Mouse (Mus musculus): Measurements from ENCODE around the gene Gabrr1.

Gabrr1 gene

DNA sequence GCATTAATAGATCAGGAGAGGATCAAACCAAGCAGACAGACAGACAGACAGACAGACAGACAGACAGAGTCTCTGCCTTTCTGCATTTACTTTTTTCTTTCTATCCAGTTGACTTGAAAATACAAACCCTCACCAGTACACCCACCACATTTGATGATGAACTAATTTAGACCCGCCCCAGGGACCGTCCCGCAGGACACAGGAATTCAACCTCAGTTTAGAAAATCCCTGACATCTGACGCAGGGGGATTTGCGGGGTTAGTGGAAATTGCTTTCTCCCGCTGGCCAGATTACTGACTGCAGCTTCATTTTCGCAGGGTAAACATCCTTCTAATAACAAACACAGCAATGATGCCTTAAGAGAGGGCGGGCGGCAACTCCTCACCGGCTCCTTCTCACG lies at the start of gene Gabrr1:
Gene Gabrr1 (plus strand): TSS at position 301 of the 400 bp plus-strand sequence.
- in situ Hi-C loops (cut with MseI, MboI): no loop called here

DNA sequence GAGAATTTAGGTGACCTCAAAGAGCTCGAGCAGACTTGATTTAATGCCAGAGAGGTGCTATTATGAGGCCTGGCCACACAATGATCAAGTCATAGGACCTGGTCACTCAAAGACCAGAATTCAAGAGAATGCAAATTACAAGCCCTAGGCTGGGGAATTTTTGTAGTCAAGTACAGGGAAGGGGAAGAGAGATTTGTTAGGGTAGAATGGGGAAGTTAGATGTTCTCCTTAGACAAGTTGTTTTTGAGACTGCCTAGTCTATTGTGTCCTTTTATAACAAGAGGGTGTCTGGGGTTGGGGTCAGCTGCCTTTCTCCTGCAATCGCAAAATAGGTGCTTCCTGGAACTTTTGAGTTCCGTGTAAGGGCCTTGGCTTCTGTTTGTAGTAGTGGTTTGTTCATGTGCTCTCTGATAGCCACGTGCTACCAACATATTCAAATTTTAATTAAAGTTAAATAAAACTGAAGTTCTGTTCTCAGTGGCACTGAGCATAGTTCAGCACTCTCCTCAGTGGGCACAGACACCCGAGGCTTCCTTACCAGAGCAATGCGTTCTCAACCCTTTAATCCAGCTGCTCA lies 33.1 kb upstream of the Gabrr1 start:
- in situ Hi-C loops (cut with MseI, MboI): no loop called here

DNA sequence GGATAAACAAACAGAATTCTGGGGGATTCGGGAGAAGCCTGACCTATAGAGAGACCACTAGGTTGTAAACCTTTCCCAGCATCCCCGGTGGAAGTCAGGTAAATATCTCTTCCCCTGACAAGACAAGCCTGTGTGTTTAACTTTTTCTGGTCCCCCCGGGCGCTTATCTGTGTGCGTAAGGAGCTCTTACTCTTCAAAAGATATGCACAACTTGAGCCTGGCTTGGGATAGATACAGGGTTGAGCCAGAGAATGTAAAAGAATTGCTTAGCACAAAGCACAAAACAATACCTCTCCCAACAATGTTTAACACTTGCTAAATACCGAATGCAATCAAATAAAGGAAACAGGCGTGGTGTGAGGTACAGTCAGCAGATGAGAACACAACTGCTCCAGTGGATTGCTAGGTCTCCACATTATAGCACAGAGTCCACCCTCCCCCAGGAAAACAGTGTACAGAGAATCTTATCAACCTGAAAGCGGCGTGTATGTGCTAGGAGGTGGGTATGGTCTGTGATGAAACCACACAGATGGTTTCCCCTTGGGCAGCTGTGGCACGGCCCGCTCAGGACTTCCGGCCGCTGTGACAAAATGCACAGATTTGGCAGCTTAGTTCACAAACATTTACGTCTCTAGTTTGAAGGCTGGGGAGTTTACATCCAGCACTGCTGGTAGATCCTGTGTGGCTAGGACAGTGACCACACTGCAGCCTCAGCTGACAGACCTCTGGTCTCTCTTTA lies 22.4 kb upstream of the Gabrr1 start:
- in situ Hi-C loops (cut with MseI, MboI): loop anchor here in 1 of 2 experiments (10.0 to 25.0 kb wide), 2 partner anchors 155 to 523 kb away; partner anchors contain the start of gene Ankrd6

DNA sequence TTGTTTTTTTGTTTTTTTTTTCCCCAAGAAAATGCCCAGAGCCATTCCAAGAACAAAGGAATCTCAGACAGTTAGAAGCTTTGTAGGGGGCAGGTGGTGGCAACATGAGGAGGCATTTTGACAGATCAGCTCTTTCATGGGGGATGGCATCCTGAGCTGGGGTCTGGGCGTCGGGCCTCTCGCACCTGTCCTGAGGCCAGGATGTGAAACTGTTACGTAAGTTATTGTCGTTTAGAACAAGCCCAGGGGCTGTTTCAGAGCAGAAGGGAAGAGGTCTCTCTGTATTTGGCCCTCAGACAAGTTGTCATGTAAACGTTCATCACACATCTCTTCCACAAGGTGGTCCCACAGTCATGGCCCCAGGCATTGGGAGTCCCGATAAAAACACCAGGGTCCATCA lies 21.5 kb upstream of the Gabrr1 start:
- in situ Hi-C loops (cut with MseI, MboI): loop anchor here in 1 of 2 experiments (10.0 to 25.0 kb wide), 2 partner anchors 156 to 524 kb away; partner anchors contain the start of gene Ankrd6

DNA sequence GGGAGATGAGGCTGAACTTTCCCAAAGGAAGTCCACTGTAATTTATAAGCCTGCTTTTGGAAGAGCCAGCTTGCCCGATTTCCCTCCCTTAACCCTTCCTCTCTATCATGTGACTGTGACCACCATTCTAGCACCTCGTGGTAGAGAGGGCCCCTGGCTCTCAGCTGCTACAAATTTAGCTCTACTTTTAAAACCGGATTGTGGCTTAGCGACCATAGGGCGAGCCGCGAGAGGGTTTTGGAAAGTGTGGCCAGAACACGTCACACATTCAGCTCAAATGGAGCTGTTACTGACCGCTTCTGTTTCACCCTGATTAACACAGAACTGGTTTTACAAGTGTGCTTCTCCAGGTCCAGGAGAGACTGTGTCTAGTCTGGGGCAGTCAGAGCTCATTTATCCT lies 21.0 kb upstream of the Gabrr1 start:
- in situ Hi-C loops (cut with MseI, MboI): loop anchor here in 1 of 2 experiments (10.0 to 25.0 kb wide), 2 partner anchors 157 to 524 kb away; partner anchors contain the start of gene Ankrd6

DNA sequence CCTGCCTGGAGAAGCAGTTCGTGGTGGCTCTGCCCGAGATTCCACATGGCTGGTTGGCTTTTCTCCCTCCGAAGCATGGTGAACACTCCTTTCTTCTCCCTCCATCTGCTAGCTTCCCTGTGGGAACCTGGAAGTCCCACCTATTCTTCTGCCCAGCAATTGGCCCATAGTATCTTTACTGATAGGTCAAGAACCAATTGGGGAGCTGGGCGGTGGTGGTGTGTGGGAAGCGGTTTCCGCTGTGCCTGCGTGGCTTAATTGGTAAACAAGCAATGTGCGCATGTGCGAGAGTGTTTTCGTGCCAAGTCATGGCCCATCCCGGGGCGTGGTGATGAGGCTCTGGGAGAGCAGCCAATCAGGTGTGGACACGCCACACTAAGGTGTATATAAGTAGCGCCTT lies 19.5 kb upstream of the Gabrr1 start:
- in situ Hi-C loops (cut with MseI, MboI): loop anchor here in 1 of 2 experiments (10.0 to 25.0 kb wide), 2 partner anchors 158 to 526 kb away; partner anchors contain the start of gene Ankrd6

DNA sequence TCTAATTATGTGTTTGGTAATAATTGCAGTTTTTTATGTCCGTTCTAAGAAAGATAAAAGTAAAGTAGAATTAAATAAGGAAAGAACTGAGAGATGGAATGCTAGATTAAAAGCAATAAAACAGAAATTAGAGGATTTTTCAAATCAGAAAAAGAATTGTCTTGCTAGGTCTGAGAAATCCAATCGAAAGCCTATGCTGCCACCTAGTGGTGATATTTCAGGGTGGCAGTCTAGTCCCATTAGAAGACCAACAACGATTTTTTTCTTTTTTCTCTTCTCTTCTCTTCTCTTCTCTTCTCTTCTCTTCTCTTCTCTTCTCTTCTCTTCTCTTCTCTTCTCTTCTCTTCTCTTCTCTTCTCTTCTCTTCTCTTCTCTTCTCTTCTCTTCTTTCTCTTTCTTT lies 13.2 kb upstream of the Gabrr1 start:
- in situ Hi-C loops (cut with MseI, MboI): loop anchor here in 1 of 2 experiments (10.0 to 25.0 kb wide), 2 partner anchors 164 to 532 kb away; partner anchors contain the start of gene Ankrd6

DNA sequence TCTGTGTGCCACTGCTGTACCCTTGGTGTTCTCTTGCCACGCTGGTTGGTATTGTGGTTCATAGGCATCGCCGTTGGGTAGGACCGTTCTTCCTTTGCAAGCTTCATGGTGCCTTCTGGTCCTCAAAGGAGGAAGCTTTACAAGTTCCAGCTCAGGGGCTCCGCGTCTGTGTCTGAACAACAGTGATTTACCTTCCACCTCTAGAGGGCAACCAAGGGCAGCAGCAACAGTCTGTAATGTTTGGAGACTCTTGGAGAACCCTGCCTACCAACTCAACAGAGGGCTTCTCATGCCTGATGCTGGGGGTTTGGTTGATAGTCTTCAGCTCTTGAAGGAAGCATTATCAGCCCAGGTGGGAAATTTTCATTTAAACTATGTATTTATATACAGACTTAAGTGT lies 7.8 kb upstream of the Gabrr1 start:
- in situ Hi-C loops (cut with MseI, MboI): loop anchor here in 1 of 2 experiments (25.0 kb wide), 1 partner anchor 537 kb away; no protein-coding TSS in a partner anchor

DNA sequence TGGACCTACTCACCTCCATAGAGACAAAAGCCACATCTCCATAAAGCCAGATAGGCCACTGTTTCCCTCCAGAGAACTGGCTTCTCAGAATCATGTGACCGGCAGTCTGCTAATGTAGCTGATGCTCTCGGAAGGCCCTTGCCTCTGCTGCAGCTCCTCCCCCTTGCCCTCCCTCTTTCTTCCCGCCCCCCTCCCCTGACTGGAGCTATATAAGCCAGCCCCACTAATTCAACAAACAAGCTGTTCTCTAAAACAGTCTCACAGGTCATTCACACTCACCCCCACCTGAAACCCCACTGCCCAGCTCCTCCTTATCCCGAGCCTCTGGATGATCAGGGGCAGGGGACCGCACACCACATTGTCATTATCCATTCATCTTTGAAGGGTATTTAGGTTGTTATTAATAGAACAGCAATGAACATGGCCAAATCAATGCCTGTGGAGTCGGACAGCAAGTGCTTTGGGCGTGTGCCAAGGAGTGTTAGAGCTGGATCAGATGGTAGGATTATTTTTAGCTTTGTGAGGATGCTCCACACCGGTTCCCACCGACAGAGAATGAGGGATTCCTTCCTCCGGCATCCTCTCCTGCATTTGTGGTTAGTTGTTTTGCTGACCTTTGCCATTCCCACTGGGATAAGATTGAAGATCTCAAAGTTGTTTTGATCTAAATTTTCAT lies 6.8 kb upstream of the Gabrr1 start:
- in situ Hi-C loops (cut with MseI, MboI): no loop called here

DNA sequence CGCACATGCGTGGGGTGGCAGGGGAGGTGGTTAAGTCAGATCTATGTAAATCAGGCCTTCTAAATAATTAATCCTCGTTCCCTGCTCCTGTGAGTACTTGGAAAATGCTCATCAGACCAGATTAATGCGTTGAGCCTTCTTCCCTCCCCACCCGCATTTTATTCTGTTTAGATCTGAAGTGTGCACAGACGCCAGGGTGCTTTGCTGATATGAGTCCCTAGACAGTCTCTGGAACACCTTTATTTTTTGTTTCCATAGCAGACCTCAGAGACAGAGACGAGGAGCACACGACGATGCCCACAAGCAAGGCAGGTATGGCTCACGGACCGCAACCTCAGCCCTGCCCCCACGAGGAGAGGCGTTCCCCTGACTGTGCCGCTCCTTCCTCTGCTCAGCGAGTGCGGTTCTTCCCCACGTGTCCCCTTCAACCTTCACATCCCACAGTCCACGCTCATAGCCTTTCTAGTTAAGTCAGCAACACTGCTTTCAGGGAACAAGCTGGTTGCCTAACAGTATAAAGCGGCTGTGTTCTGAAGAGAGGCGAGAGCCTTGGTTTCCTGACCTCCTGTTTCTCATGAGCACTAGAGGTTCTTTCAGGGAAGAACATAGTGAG lies 14.5 kb downstream of the Gabrr1 start:
- in situ Hi-C loops (cut with MseI, MboI): loop anchor here (5.0 to 10.0 kb wide), 2 partner anchors 146 to 148 kb away; partner anchors contain the start of gene Pnrc1 (in 2 of the 2)

DNA sequence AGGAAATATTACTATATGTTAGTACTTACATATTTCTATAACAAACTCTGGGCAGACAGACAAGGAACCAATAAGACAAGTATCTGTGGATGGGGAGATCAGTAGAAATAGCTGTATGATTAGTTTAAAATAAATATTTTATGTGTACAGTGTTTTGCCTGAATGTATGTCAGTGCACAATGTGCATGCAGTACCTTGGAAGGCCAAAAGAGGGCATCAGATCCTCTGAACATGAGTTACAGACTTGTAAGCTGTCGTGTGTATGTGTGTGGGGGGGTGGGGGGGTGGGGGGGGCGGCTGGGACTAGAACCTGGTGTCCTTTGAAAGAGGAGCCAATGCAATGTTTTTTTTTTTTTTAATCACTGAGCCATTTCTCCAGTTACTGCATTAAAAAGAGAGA lies 15.5 kb downstream of the Gabrr1 start:
- in situ Hi-C loops (cut with MseI, MboI): loop anchor here (5.0 to 10.0 kb wide), 2 partner anchors 144 to 147 kb away; partner anchors contain the start of gene Pnrc1 (in 2 of the 2)

DNA sequence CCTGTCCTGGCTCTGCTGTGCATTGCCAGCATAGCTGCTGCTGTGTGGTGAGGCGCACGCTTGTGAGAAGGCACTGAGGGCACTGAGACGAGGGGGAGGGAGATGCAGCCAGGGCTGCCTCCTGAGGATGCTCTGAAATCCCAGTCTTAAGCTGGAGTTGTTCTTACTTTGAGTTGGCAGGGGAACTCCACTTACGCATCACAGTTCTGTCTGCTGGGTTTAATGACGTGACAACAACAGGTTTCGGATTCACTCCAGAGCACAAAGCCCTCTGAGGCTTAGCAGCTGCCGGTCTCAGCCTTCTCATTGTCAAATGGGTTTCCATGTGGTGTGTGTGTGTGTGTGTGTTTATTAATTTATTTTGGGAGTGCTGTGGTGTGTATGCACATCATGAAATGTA lies 16.8 kb downstream of the Gabrr1 start:
- in situ Hi-C loops (cut with MseI, MboI): loop anchor here (5.0 to 10.0 kb wide), 2 partner anchors 143 to 146 kb away; partner anchors contain the start of gene Pnrc1 (in 2 of the 2)

DNA sequence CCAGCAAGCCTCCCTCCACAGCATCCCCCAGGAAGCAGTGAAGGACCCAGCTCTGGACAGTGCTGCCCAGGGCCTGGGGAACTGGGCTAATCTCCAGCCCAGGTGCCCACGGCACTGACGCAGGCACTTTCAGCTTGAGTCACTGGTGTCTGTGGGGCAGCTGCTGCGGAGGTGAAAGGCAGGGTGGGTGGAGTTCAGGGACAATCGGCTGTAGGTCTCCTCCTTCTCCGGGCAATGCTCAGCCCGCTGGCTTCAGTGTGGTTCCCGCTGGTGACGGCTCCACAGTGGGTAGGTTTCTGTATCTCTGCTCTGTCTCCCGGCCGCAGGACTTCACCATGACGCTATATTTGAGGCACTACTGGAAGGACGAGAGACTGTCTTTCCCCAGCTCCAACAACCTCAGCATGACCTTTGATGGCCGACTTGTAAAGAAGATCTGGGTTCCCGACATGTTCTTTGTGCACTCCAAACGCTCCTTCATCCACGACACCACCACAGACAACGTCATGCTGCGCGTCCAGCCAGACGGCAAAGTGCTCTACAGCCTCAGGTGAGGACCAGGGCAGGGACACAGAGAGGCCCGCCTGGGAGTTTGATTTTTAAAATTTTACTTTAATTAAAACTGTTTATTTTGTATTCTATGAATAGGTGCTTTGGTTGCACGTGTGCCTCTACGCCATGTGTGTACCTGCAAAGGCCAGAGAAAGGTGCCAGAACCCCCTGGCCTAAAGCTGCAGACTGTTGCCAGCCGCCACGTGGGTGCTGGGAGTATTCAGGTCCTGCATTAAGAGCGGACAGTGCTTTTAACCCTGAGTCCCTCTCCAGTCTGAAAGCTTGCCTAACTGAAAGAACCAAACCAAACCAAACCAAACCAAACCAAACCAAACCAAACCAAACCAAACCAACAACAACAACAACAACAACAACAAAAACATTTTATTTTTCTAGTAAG lies 20.0 kb downstream of the Gabrr1 start:
- in situ Hi-C loops (cut with MseI, MboI): no loop called here

DNA sequence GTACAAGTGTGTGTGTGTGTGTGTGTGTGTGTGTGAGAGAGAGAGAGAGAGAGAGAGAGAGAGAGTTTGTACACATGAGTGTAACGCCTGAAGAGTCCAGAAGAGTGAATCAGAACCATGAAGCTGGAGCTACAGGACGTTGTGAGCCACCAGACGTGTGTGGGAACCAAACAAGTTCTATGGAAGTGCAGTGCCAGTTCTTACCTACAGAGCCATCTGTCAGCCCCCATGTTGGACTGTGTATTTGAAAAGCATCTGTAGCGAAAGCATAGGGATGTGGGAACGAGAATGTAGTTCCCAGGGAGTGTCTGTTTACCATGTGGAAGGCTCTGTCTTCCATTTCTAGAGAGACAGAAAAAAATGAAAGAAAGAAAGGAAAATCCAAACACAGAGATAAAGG lies 51.2 kb downstream of the Gabrr1 start:
- in situ Hi-C loops (cut with MseI, MboI): no loop called here

DNA sequence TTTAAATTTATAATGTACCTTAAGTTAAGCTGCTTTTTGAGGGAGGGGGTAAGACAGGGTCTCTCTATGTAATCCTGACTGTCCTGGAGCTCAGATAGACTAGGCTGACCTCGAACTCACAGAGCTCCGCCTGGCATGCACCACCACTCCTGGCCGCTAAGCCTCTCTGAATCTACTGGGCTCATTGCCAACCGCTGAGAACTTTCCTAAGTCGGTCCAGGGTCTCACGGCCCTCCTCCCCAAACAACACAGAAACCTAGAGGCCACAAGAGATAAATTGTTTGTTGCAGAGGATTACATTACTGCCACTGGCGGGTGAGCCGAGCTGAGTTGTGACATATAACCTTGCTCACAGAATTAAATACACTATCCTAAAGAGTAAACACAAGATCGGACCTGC lies 55.8 kb downstream of the Gabrr1 start:
- in situ Hi-C loops (cut with MseI, MboI): no loop called here

DNA sequence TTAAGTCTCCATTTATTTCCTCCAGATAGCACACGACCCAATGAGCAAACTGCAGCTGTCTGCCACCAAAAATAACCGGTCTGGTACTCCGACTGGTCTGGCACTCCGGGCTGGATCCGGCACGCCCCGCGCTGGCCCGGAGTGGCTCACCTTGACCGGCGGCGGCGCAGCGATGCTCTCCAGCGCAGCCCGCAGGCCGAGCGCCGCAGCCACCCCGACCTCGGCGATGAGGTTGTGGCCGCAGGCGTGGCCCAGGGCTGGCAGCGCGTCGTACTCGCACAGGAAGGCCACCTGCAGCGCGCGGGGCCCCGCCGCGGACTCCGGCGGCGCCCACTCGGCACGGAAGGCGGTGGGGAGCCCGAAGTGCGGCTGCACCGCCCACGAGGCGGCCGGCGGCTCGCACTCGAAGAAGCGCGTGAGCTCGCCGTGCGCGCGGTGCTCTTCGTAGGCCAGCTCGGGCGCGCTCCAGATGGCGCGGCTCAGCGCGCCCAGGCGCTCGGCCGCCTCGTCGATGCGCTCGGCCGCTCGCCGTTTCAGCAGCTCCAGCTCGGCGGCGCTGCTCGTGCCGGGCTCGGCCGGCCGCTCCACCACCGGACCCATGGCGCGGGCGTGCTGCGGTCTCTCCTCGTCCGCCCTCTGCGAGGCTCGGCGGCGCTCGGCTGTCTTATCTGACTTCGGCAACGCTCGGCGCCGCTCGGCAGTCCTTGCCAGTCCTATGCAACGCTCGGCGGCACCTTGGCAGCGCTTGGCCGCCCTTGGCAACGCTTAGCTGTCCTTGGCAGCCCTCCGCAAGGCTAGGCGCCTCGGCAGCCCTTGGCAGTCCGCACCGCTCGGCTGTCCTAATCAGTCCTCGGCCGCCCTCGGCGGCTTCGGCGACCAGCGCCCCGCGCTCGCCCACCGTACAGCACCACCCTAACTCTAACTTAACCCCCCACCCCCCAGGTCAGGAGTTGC lies 56.7 kb downstream of the Gabrr1 start:
- in situ Hi-C loops (cut with MseI, MboI): no loop called here

DNA sequence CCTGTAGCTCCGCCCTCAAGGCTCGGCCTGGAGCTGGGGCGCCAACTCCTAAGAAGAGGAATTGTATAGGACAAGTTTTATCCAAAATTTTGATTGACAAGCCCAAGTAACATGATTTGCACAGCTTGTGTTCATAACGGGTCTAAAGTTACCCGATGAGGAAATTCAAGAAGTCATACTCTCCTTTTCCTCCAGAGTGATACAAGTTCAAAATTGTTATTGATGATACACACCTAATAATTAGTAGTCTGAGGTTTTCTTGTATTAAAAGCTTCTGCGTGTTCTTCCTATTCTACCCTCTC lies 57.4 kb downstream of the Gabrr1 start, which contains the start of gene Pm20d2:
Gene Pm20d2 (minus strand): TSS at position 3 of the 302 bp plus-strand sequence.
- in situ Hi-C loops (cut with MseI, MboI): no loop called here

DNA sequence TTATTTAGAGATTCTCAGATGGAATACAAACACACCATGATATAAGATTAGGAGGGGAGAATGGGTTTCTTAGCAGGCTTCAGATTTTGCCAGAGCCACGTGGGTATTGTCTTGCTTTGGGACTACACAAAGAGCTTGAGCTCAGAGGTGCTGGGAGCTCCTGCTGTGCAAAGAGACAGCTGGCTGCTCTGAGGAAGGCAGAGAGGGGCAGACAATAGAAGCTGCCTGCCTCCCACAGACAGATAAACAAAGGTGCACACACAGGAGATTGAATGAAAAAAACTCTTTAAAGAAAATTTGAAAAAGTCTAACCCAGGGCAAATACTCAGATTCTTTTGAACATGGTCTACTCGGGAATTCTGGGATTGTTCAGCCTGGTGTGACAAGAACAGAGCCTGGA lies 65.8 kb downstream of the Gabrr1 start:
- in situ Hi-C loops (cut with MseI, MboI): no loop called here

DNA sequence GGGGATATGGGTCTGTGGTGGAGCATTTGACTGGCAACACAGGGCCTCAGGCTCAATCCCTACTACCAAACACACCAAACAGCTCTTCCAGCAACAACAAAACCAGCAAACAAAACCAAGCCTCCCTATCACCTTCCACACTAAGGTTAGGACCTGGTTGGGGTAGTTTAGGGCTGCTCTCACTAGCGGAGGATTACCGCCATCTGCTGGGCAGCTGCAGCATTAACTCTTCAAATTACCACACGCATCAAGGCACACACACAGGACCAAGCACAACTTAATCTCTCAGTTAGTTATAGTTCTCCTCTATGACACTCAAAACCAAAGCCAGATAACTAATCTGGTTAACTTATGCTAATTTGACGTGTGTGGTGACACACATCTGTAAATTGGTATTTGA lies 72.4 kb downstream of the Gabrr1 start:
- in situ Hi-C loops (cut with MseI, MboI): no loop called here

Measured in mouse trophoblast stem cell (cell line).